Mouse (Mus musculus) intestine, embryonic 14.5 days (tissue): Measurements from ENCODE around the gene Slc7a11. TPM values are rescaled to one million over a fixed set of nuclear protein-coding genes. Genes with fewer than 3 reads are reported as not detected.

Experiments
- ATAC-seq: fragments of 200-750 bp; cut with Nextera tagmentation; replicated peaks from 2 replicates; pipeline ENCODE4 v1.8.0; 2017; ENCODE audit warnings: low read depth, moderate number of reproducible peaks, moderate TSS enrichment, moderate library complexity; ENCODE audit not compliant: low FRiP score, low TSS enrichment
- DNase-seq: peaks from one replicate; pipeline ENCODE4 v3.0.0-alpha.2; 2018; ENCODE audit warnings: low spot score
- H3K27ac ChIP-seq: fragments of 300-500 bp; sonication (generic); 2 replicates; pipeline ENCODE4 v1.5.1; 2014; ENCODE audit warnings: low read depth, mild to moderate bottlenecking, control low read depth
- H3K27me3 ChIP-seq: fragments of 300-500 bp; sonication (generic); replicated peaks from 2 replicates; pipeline ENCODE4 v1.6.1; 2014; ENCODE audit warnings: low read length, control low read depth; ENCODE audit not compliant: control insufficient read depth, insufficient read depth
- H3K36me3 ChIP-seq: fragments of 300-500 bp; sonication (generic); 2 replicates; pipeline ENCODE4 v1.6.1; 2014; ENCODE audit warnings: low read length, control low read depth; ENCODE audit not compliant: control insufficient read depth, insufficient read depth
- H3K4me1 ChIP-seq: fragments of 300-500 bp; sonication (generic); replicated peaks from 2 replicates; pipeline ENCODE4 v1.6.1; 2014; ENCODE audit warnings: low read length, control low read depth, mixed read lengths; ENCODE audit not compliant: control insufficient read depth, insufficient read depth
- H3K4me2 ChIP-seq: fragments of 300-500 bp; sonication (generic); 2 replicates; pipeline ENCODE4 v1.6.1; 2014; ENCODE audit warnings: low read length
- H3K4me3 ChIP-seq: fragments of 300-500 bp; sonication (generic); 2 replicates; pipeline ENCODE4 v1.5.1; 2014; ENCODE audit warnings: low read depth, low read length, control low read depth, mixed read lengths
- H3K9ac ChIP-seq: fragments of 300-500 bp; sonication (generic); 2 replicates; pipeline ENCODE4 v1.6.1; 2014; ENCODE audit warnings: mild to moderate bottlenecking, low read length
- H3K9me3 ChIP-seq: fragments of 300-500 bp; sonication (generic); 2 replicates; pipeline ENCODE4 v1.6.1; 2016; ENCODE audit warnings: low read length, control low read depth; ENCODE audit not compliant: control insufficient read depth
- WGBS: fragments of 180-500 bp; shearing (Covaris S2); extraction: QIAGEN DNeasy Blood & Tissue Kit; methylation state at CpG from one replicate; pipeline ENCODE4 v1.1.7; 2014; 5-methylcytosine and 5-hydroxymethylcytosine counted together
- polyA plus RNA-seq: library from polyadenylated mRNA; unstranded; fragments of >200 nt; fragmentation: Nextera tagmentation; extraction: Ambion mirVana; gene quantifications from 2 replicates; pipeline ENCODE4 v1.2.1, GENCODE M21; 2014

Gene Slc7a11
- polyA plus RNA-seq = 0.20 and 0.24 TPM in 2 replicates

DNA sequence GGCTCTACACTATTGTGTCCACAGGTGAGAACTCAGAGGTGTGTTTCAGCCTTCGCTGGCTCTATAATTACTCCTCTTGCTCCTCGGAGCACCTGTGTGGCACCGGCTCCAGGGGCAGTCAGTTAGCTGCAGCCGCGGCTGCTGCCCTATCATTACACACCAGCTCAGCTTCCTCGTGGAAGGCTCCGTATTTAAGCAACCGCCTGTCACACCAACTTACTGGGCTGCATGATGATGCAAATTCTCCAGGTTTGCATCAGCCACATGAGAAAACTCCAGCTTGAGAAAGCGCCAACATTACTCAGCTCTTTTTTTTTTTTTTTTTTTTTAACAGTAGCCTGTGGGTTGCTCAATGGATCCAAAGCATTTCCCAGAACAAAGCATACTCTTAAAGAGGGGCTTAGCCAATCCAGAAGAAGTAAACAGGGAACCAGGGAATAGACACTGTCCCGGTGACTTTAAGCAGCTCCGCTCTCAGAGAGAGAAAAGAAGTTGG is at the start of gene Slc7a11:
Gene Slc7a11 (minus strand): TSS at position 194 of the 496 bp plus-strand sequence.
- Histone ChIP-seq H3K4me3 (peak within 1 kb of the TSS; percentile 35), H3K9ac (peak within 1 kb of the TSS; percentile 29; the same call in 1 of the 2 replicates), H3K27ac (no peak within 1 kb of the TSS), H3K9me3 (no peaks in the 10 kb centered on the region), H3K36me3 (no peaks in the 10 kb centered on the region), H3K4me2 (peak within 1 kb of the TSS; percentile 79), H3K4me1 (no peaks in the 10 kb centered on the region), H3K27me3 (no peaks in the 10 kb centered on the region)
- WGBS = under 1% methylated on average over 11 of the region's 11 CpGs
- ATAC-seq (no peak; the same call in 1 of the 2 replicates), DNase-seq (peak; percentile 72)

DNA sequence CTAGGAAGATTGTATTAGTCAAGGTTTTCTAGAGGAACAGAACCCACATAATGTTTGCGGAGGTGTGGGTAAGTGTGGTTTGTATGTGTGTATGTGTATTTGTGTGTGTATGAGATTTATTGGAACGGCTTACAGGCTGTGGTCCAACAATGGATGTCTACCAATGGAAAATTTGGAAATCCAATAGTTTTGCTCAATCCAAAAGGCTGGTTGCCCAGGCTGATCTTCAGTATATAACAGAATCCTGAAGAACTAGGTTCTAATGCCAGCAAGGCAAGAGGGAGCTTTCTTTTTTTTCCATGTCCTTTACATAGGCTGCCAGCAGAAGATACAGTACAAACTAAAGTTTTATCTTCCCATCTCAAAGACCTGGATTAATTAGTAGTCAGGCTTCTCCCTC is 48.3 kb upstream of the Slc7a11 start:
- no peaks in the 10 kb centered on the region for H3K36me3 ChIP-seq
- no peaks in the 10 kb centered on the region for H3K9me3 ChIP-seq
- H3K27ac ChIP-seq = no peak overlapping the region
- H3K4me1 ChIP-seq = no peaks in the 10 kb centered on the region
- 98% methylated on average over 2 of the region's 2 CpGs for WGBS
- ATAC-seq (no peak), DNase-seq (no peak)
- H3K27me3 ChIP-seq = no peaks in the 10 kb centered on the region
- no peak overlapping the region for H3K9ac ChIP-seq
- no peak overlapping the region for H3K4me3 ChIP-seq
- no peak overlapping the region for H3K4me2 ChIP-seq

DNA sequence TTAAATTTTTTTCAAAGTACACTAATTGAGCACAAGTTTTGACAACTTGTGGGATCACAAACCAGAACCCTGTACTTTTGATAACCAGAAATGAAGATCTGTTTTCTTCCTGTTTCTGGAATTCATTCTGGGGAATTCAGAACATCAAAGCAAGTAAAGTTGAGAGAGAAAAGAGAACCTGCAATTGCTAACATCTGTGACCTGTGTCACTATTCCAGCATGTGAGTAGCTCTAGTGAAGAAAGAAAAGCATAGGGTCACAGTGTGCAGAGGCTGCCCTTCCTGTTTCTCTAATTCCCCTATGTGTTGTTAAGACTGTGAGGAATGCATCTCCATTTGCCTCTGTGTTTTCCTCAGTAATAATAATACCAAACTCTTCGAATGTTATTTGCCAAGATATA is 40.7 kb upstream of the Slc7a11 start:
- no peak overlapping the region for H3K4me3 ChIP-seq
- H3K9me3 ChIP-seq = no peaks in the 10 kb centered on the region
- no peaks in the 10 kb centered on the region for H3K27me3 ChIP-seq
- ATAC-seq (no peak), DNase-seq (no peak)
- no peaks in the 10 kb centered on the region for H3K36me3 ChIP-seq
- no peaks in the 10 kb centered on the region for H3K4me1 ChIP-seq
- no peak overlapping the region for H3K4me2 ChIP-seq
- 79% methylated on average over 1 of the region's 1 CpGs for WGBS
- no peak overlapping the region for H3K9ac ChIP-seq
- H3K27ac ChIP-seq = no peak overlapping the region

DNA sequence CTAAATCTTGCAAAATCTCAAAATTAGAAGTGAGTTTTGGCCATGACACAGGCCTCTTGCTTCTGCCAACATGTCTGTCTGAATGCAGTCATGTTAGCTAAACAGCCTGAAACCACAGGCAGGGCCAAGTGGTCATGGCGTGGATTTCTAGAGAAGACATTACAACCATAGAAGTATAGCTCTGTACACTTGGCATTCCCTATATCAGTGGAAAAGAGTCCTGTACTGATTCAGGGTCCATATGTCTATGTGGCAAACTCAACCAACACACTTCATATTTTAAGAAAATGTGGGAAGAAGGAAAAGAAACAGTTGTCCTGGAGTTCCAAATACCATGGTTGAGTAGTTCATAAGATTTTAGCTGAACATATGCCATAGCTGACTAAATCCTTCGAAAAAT is 18.8 kb upstream of the Slc7a11 start:
- Histone ChIP-seq H3K27ac (no peak overlapping the region), H3K4me3 (no peak overlapping the region), H3K9me3 (no peaks in the 10 kb centered on the region), H3K4me1 (no peaks in the 10 kb centered on the region), H3K4me2 (no peak overlapping the region), H3K9ac (no peak overlapping the region), H3K27me3 (no peaks in the 10 kb centered on the region), H3K36me3 (no peaks in the 10 kb centered on the region)
- ATAC-seq = no peak
- 93% methylated on average over 2 of the region's 2 CpGs for WGBS
- DNase-seq = no peak

DNA sequence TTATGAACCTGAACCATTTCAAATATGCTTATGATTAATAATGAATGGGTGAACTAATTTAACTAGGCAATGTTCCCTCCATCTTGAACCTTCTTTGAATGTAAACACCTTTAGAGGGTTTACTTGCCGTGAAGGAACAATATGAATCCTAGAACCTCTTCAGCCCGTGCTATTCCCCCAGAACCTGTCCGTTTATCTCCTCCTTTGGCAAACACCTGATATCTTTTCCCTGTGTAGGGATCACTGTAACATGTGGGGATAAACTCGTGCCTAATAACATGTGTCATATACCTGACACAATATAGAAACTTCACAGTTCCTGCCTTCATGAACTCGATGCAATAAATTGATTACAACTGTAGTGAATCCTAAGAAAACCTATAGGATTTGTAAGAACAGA is 13.7 kb upstream of the Slc7a11 start:
- no peak for ATAC-seq
- WGBS = 71% methylated on average over 5 of the region's 5 CpGs
- H3K27ac ChIP-seq = no peak overlapping the region
- H3K9ac ChIP-seq = no peak overlapping the region
- H3K9me3 ChIP-seq = no peaks in the 10 kb centered on the region
- H3K4me1 ChIP-seq = no peaks in the 10 kb centered on the region
- no peaks in the 10 kb centered on the region for H3K27me3 ChIP-seq
- no peak for DNase-seq
- no peak overlapping the region for H3K4me2 ChIP-seq
- H3K4me3 ChIP-seq = no peak overlapping the region
- no peaks in the 10 kb centered on the region for H3K36me3 ChIP-seq

DNA sequence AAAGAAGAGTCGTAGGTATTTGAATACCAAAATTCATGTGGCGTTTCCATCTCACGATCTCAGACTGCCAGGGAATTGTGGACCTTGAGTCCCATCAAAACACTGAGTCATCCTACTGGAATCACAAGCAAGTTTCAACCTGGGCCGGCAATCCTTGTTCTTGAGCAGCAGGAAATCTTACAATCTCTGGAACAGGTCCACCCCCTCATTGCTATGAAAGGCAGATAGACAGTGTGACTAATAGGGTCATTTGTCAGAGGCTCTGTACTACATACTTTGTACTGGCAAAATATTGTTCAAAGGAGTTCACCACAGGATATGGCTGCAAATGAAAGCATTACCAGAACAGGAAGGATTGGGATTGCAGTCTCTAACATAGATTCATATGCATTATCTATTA is 13.2 kb upstream of the Slc7a11 start:
- H3K27ac ChIP-seq = no peak overlapping the region
- H3K36me3 ChIP-seq = no peaks in the 10 kb centered on the region
- no peak for ATAC-seq
- WGBS = 76% methylated on average over 4 of the region's 4 CpGs
- no peaks in the 10 kb centered on the region for H3K4me1 ChIP-seq
- H3K9me3 ChIP-seq = no peaks in the 10 kb centered on the region
- no peak overlapping the region for H3K4me3 ChIP-seq
- H3K4me2 ChIP-seq = no peak overlapping the region
- no peak overlapping the region for H3K9ac ChIP-seq
- H3K27me3 ChIP-seq = no peaks in the 10 kb centered on the region
- DNase-seq = no peak

DNA sequence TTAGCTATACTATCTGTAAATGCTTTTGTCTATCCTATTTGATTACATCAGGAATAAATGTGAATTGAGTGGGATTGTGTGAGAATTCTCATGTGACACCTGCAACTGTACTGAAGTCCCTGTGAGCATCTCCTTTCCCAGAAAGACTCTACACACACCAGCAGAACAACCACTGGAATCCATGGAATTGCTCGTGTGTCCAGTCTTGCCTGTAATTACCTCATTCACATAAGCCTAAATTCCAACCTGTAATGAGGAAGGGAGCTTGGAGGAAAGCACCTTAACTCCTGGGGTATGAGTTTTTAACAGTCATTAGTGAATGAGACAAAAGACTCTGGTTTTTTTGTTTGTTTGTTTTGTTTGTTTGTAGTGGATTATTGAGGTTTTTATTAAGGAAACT is 12.6 kb upstream of the Slc7a11 start:
- Histone ChIP-seq H3K4me3 (no peak overlapping the region), H3K4me2 (no peak overlapping the region), H3K9ac (no peak overlapping the region), H3K36me3 (no peaks in the 10 kb centered on the region), H3K27me3 (no peaks in the 10 kb centered on the region), H3K9me3 (no peaks in the 10 kb centered on the region), H3K4me1 (no peaks in the 10 kb centered on the region), H3K27ac (no peak overlapping the region)
- DNase-seq (no peak), ATAC-seq (no peak)
- 71% methylated on average over 1 of the region's 1 CpGs for WGBS

DNA sequence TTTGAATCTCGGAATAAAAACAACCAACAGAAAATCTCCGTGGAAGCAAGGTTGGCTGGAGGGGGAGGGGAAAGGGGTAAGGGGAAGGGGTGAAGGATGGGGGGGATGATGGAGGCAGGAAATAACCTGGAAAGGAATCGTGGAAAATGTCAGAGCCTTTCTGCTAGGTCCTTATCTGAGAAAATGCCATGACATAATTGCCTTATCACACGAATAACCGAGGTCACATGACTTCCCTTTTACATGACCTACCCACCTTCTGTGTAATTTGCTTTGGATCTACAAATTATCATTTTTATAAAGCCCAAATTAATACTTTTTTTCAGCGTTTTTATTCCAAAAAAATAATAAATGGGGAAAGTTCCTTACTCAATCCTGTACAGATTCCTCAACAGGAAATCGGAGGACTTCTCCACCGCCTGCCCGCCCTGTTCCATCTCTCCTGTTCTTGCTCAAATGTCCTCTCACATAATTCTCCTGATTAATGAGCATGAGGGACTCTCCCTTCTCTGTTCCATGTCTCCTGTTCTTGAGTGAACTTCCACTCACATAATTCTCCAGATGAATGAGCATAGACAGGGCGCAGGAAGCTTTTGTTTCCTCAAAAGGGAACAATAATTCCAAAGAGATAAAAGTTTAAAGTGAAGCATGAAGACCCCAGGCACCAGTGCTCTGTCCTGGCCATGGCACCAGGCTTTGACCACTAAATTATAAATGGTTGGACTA is 1.8 kb upstream of the Slc7a11 start:
- Histone ChIP-seq H3K4me1 (no peaks in the 10 kb centered on the region), H3K36me3 (no peaks in the 10 kb centered on the region), H3K4me3 (no peak overlapping the region), H3K27ac (no peak overlapping the region), H3K9ac (no peak overlapping the region), H3K9me3 (no peaks in the 10 kb centered on the region), H3K27me3 (no peaks in the 10 kb centered on the region), H3K4me2 (no peak overlapping the region)
- 45% methylated on average over 10 of the region's 10 CpGs for WGBS
- ATAC-seq (no peak), DNase-seq (no peak)

DNA sequence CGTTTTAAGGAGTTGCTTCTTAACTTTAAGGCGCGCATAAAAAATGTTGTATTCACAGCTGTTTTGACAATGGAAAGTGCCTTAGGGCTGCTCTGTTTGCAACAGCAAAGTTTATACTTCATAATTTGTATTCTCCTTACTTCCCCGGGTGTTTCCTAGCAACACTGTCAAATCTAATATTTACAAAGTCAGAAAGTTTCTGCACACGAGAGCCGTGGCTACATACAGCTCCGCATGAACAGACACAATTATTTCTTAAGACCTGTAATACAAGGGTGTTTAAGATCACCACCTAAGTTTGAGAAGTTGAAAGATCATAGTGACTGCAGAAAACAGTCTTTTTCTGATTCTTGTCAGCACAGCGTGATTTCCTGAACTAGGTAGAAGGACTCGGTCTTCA is 528 bp upstream of the Slc7a11 start:
- Histone ChIP-seq H3K36me3 (no peaks in the 10 kb centered on the region), H3K9me3 (no peaks in the 10 kb centered on the region), H3K4me1 (no peaks in the 10 kb centered on the region), H3K27ac (no peak overlapping the region), H3K9ac (0 out of 2 replicates have a peak overlapping the region, but pooled peaks have one; percentile 17), H3K4me2 (peak overlapping the region; percentile 79), H3K27me3 (no peaks in the 10 kb centered on the region), H3K4me3 (peak overlapping the region; percentile 35)
- ATAC-seq (no peak), DNase-seq (no peak)
- WGBS = 13% methylated on average over 9 of the region's 9 CpGs
